Comparison of ENCODE assay signal across 7 mouse cellular contexts in the genomic region with DNA sequence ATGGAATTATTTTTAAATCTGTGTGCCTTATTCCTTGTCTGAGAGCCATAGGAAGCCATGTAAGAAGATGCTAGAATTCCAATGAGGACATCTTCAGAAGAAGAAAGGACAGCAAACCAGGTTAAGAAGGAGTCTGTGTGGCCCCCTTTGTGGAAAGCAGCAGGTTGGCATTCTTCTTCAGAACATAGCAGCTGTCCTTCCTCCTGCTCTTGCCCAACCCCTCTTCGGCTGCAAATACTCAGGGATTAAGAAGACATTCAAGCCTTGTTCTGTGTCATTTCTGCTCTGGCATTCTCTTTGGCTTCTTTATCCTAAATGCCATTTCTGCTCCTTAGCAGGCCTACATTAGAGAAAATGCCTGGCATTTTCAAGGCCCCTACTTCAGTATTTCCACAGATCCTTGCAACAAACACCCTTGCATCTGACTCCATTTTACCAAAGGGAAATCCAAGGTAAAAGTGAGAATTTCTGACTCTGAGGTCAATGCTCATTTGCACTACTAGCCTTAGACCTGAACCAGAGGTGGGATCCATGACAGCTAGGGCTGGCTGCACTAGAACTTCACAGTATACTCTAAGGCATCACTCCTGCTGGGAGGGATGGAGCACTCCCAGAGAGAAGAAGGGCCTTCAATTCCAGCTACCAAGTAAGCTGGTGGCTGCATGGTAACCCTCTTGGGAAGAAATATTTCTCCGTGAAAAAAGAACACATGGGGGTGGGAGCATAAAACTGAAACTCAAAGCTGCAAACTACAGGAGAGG. TPM values are rescaled to one million over a fixed set of nuclear protein-coding genes. Genes with fewer than 3 reads are reported as not detected.
DNase-seq lines count a peak whose midpoint lies in the region; ATAC-seq and TF ChIP-seq lines count a peak whose summit lies in the region.

No protein-coding gene starts in this region.

- intact Hi-C loops in gastrocnemius, postnatal 14 days (cut with DNase I; ENCODE audit: low total_unique reads): no loop called here

- H3K9me3 ChIP-seq in kidney, postnatal 0 days (replicated peaks; ENCODE audit: low read length): no peaks in the 10 kb centered on the region
- no peaks in the 10 kb centered on the region for H3K9me3 ChIP-seq in forebrain, embryonic 11.5 days (ENCODE audit: control insufficient read depth, low read length)
- no peaks in the 10 kb centered on the region for H3K9me3 ChIP-seq in hindbrain, embryonic 15.5 days
- H3K9me3 ChIP-seq in neural tube, embryonic 15.5 days (replicated peaks): no peaks in the 10 kb centered on the region

- no peak overlapping the region for H3K4me3 ChIP-seq in kidney, postnatal 0 days (replicated peaks; ENCODE audit: low read depth, low read length)
- H3K4me3 ChIP-seq in forebrain, embryonic 11.5 days (ENCODE audit: low read depth, low read length): no peak overlapping the region
- H3K4me3 ChIP-seq in hindbrain, embryonic 15.5 days: no peak overlapping the region
- H3K4me3 ChIP-seq in neural tube, embryonic 15.5 days (replicated peaks): no peak overlapping the region

- no peak overlapping the region for H3K9ac ChIP-seq in kidney, postnatal 0 days (ENCODE audit: low read depth, low read length)
- no peak overlapping the region; the same call in 1 of the 2 replicates for H3K9ac ChIP-seq in forebrain, embryonic 11.5 days (ENCODE audit: low read length)
- H3K9ac ChIP-seq in hindbrain, embryonic 15.5 days: no peak overlapping the region
- no peak overlapping the region for H3K9ac ChIP-seq in neural tube, embryonic 15.5 days (replicated peaks)

- no peak for TF ChIP-seq CTCF in kidney, postnatal 0 days (IDR thresholded peaks at IDR 0.05; ENCODE audit: low read depth)

- H3K4me2 ChIP-seq in kidney, postnatal 0 days (ENCODE audit: low read length): no peak overlapping the region
- H3K4me2 ChIP-seq in forebrain, embryonic 11.5 days (ENCODE audit: low read depth, low read length, severe bottlenecking): no peak overlapping the region
- H3K4me2 ChIP-seq in hindbrain, embryonic 15.5 days: no peak overlapping the region
- no peak overlapping the region for H3K4me2 ChIP-seq in neural tube, embryonic 15.5 days

- H3K4me1 ChIP-seq in kidney, postnatal 0 days (replicated peaks; ENCODE audit: insufficient read depth, low read length): peaks cover 51% of the 10 kb centered on the region
- peaks cover 29% of the 10 kb centered on the region for H3K4me1 ChIP-seq in forebrain, embryonic 11.5 days (replicated peaks; ENCODE audit: control insufficient read depth, insufficient read depth, low read length)
- H3K4me1 ChIP-seq in hindbrain, embryonic 15.5 days (replicated peaks): peaks cover 34% of the 10 kb centered on the region
- H3K4me1 ChIP-seq in neural tube, embryonic 15.5 days: peaks cover 24% of the 10 kb centered on the region

- ATAC-seq in kidney, postnatal 0 days (replicated peaks; ENCODE audit: low FRiP score, low read depth): 0 out of 2 replicates have a peak, but pooled peaks have one; percentile 13
- ATAC-seq in forebrain, embryonic 11.5 days (replicated peaks; ENCODE audit: low FRiP score): no peak
- no peak for ATAC-seq in hindbrain, embryonic 15.5 days (ENCODE audit: low FRiP score, low read depth)
- no peak for ATAC-seq in neural tube, embryonic 15.5 days (ENCODE audit: low FRiP score)
- no peak for ATAC-seq in megakaryocyte progenitor cell, adult 5-6 weeks (replicated peaks; ENCODE audit: poor library complexity)

- no peaks in the 10 kb centered on the region for H3K27me3 ChIP-seq in kidney, postnatal 0 days (ENCODE audit: insufficient read depth, low read length)
- no peaks in the 10 kb centered on the region for H3K27me3 ChIP-seq in forebrain, embryonic 11.5 days (ENCODE audit: control insufficient read depth, insufficient read depth, low read length)
- H3K27me3 ChIP-seq in hindbrain, embryonic 15.5 days: no peaks in the 10 kb centered on the region
- H3K27me3 ChIP-seq in neural tube, embryonic 15.5 days (replicated peaks): no peaks in the 10 kb centered on the region

- WGBS in kidney, postnatal 0 days: 34% methylated on average over 2 of the region's 2 CpGs
- 16% methylated on average over 2 of the region's 2 CpGs for WGBS in forebrain, embryonic 11.5 days
- WGBS in hindbrain, embryonic 15.5 days: 18% methylated on average over 2 of the region's 2 CpGs
- WGBS in neural tube, embryonic 15.5 days: 29% methylated on average over 2 of the region's 2 CpGs

- H3K27ac ChIP-seq in kidney, postnatal 0 days: peak overlapping the region; percentile 88
- H3K27ac ChIP-seq in forebrain, embryonic 11.5 days (ENCODE audit: low read depth, low read length): peak overlapping the region; percentile 42; the same call in 1 of the 2 replicates
- peak overlapping the region; percentile 67 for H3K27ac ChIP-seq in hindbrain, embryonic 15.5 days (replicated peaks)
- H3K27ac ChIP-seq in neural tube, embryonic 15.5 days (replicated peaks): peak overlapping the region; percentile 15

- no peak for DNase-seq in kidney, postnatal 0 days (ENCODE audit: low spot score)
- no peak for DNase-seq in kidney, postnatal 14 days
- no peak for DNase-seq in forebrain, embryonic 11.5 days (ENCODE audit: low spot score)
- no peak for DNase-seq in gastrocnemius, postnatal 14 days

- no peaks in the 10 kb centered on the region for H3K36me3 ChIP-seq in kidney, postnatal 0 days (ENCODE audit: insufficient read depth, low read length)
- no peaks in the 10 kb centered on the region for H3K36me3 ChIP-seq in forebrain, embryonic 11.5 days (ENCODE audit: control insufficient read depth, insufficient read depth, low read length)
- no peaks in the 10 kb centered on the region for H3K36me3 ChIP-seq in hindbrain, embryonic 15.5 days
- H3K36me3 ChIP-seq in neural tube, embryonic 15.5 days: no peaks in the 10 kb centered on the region

RNA-seq across cellular contexts. Expression of a gene that starts 29.6 kb away (rescaled TPM):
- 13.3 and 15.7 TPM in 2 replicates for polyA plus RNA-seq in kidney, postnatal 0 days (2015; fragmentation: Nextera tagmentation; extraction: Ambion mirVana)
- polyA plus RNA-seq in forebrain, embryonic 11.5 days (2014; fragmentation: Nextera tagmentation; extraction: Ambion mirVana): 11.7 and 12.9 TPM in 2 replicates
- polyA plus RNA-seq in hindbrain, embryonic 15.5 days (2015; fragmentation: Nextera tagmentation; extraction: Ambion mirVana): 7.0 and 8.0 TPM in 2 replicates
- 7.2 and 8.5 TPM in 2 replicates for polyA plus RNA-seq in neural tube, embryonic 15.5 days (2015; fragmentation: Nextera tagmentation; extraction: Ambion mirVana)
- 4.7 and 9.3 TPM in 2 replicates for total RNA-seq in megakaryocyte progenitor cell, adult 5-6 weeks (2015)
- total RNA-seq in megakaryocyte progenitor cell, adult 5-6 weeks (2017): 2.1 and 2.7 TPM in 2 replicates
- total RNA-seq in gastrocnemius, postnatal 14 days (2021): 1 to 10 TPM; 6.5 to 9.3 TPM

Comparison
In these comparisons a context has a peak if more than half of its experiments do, and no peak if none do; other contexts are left out.
1. H3K27ac ChIP-seq: peak in every context shown above with its lines; median percentile 88 in kidney, postnatal 0 days; 67 in hindbrain, embryonic 15.5 days; 42 in forebrain, embryonic 11.5 days; 15 in neural tube, embryonic 15.5 days.